Comparison of ENCODE assay signal across 19 mouse cellular contexts in the genomic region with DNA sequence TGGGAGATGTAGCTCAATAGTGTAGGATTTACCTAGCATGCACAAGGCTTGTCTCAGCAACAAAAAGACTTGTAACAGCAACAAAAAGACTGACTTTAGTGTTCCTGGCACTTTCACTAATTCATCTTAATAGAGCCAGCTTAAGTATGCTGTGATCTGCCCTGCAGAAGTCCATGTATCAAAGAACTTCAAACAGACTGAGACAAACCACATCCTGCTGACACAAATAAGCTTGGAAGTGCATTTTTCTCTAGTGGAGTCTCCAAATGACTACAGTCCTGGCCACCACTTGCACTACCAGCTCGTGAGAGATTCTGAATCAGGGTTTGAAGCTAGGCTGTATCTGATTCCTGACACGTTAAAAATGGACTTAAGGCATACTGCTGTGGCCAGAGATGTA. TPM values are rescaled to one million over a fixed set of nuclear protein-coding genes. Genes with fewer than 3 reads are reported as not detected.
DNase-seq lines count a peak whose midpoint lies in the region; ATAC-seq and TF ChIP-seq lines count a peak whose summit lies in the region.
"Had no signal": no experiment of that assay in that cellular context is flagged by ENCODE, and none has a peak within 500 bp of the region (broad histone marks: within the 10 kb centered on the region; RNA-seq: fewer than 3 reads in every experiment).

No protein-coding gene starts in this region.

- no peaks in the 10 kb centered on the region for H3K9me3 ChIP-seq in stomach, embryonic 16.5 days (replicated peaks; ENCODE audit: control insufficient read depth, low read length)
- no peaks in the 10 kb centered on the region for H3K9me3 ChIP-seq in stomach, postnatal 0 days (ENCODE audit: control insufficient read depth, low read length)
- no peaks in the 10 kb centered on the region for H3K9me3 ChIP-seq in lung, postnatal 0 days (ENCODE audit: low read length)
- H3K9me3 ChIP-seq: forebrain, embryonic 15.5 days; heart, embryonic 10.5 days; hindbrain, embryonic 10.5 days had no signal

- WGBS in stomach, embryonic 16.5 days = 50% methylated on average over 2 of the region's 2 CpGs
- WGBS in stomach, postnatal 0 days = 52% methylated on average over 2 of the region's 2 CpGs
- 58% methylated on average over 2 of the region's 2 CpGs for WGBS in lung, postnatal 0 days

- H3K36me3 ChIP-seq in stomach, embryonic 16.5 days (ENCODE audit: control insufficient read depth, insufficient read depth, low read length) = 0 out of 2 replicates have a peak, but pooled peaks cover 4% of the 10 kb centered on the region
- no peaks in the 10 kb centered on the region for H3K36me3 ChIP-seq in stomach, postnatal 0 days (ENCODE audit: control insufficient read depth, insufficient read depth, low read length)
- H3K36me3 ChIP-seq in lung, postnatal 0 days (ENCODE audit: insufficient read depth, low read length) = no peaks in the 10 kb centered on the region

- no peak for TF ChIP-seq EP300 in stomach, postnatal 0 days (optimal IDR thresholded peaks at IDR 0.05)
- no peak for TF ChIP-seq EP300 in lung, postnatal 0 days (IDR thresholded peaks at IDR 0.05)

- no peaks in the 10 kb centered on the region for H3K27me3 ChIP-seq in stomach, embryonic 16.5 days (ENCODE audit: control insufficient read depth, insufficient read depth, low read length)
- no peaks in the 10 kb centered on the region for H3K27me3 ChIP-seq in stomach, postnatal 0 days (ENCODE audit: control insufficient read depth, insufficient read depth, low read length)
- H3K27me3 ChIP-seq in lung, postnatal 0 days (replicated peaks; ENCODE audit: insufficient read depth, low read length) = no peaks in the 10 kb centered on the region
- H3K27me3 ChIP-seq: forebrain, embryonic 15.5 days had no signal

- no peak overlapping the region for H3K9ac ChIP-seq in stomach, embryonic 16.5 days (ENCODE audit: low read length)
- H3K9ac ChIP-seq in stomach, postnatal 0 days (ENCODE audit: low read length) = no peak overlapping the region
- no peak overlapping the region for H3K9ac ChIP-seq in lung, postnatal 0 days (replicated peaks; ENCODE audit: low read depth)
- H3K9ac ChIP-seq: forebrain, embryonic 15.5 days; hindbrain, embryonic 14.5 days had no signal

- H3K4me3 ChIP-seq in stomach, embryonic 16.5 days (replicated peaks; ENCODE audit: low read length) = no peak overlapping the region
- H3K4me3 ChIP-seq in stomach, postnatal 0 days (ENCODE audit: low read depth, low read length) = no peak overlapping the region
- no peak overlapping the region for H3K4me3 ChIP-seq in lung, postnatal 0 days (ENCODE audit: low read depth, low read length)
- H3K4me3 ChIP-seq: forebrain, embryonic 15.5 days; heart, embryonic 10.5 days; hindbrain, embryonic 10.5 days had no signal

- ATAC-seq in stomach, embryonic 16.5 days (ENCODE audit: insufficient read depth, low FRiP score) = no peak
- no peak for ATAC-seq in stomach, postnatal 0 days (ENCODE audit: low FRiP score, low TSS enrichment)
- no peak for ATAC-seq in erythroblast, adult 5-6 weeks (replicated peaks; ENCODE audit: low FRiP score, poor library complexity, severe bottlenecking)
- ATAC-seq in lung, postnatal 0 days = no peak
- ATAC-seq: forebrain, embryonic 15.5 days had no signal

- no peak for DNase-seq in stomach, postnatal 0 days (ENCODE audit: low spot score)
- DNase-seq in CD4-positive, CD25-positive, alpha-beta regulatory T cell, adult 2 months (ENCODE audit: low read depth, low spot score) = peak; percentile 31
- peak; percentile 11 for DNase-seq in T-cell, adult 2 months (ENCODE audit: low spot score)
- DNase-seq in naive thymus-derived CD4-positive, alpha-beta T cell, adult 2 months (ENCODE audit: low read depth) = peak; percentile 18
- no peak for DNase-seq in lung, postnatal 0 days (ENCODE audit: low spot score)
- DNase-seq: adrenal gland, postnatal 14 days; B cell, adult 2 months; cerebellum, adult 11-12 months; cerebellum, adult 9-11 months; cerebellum, postnatal 36 days; gastrocnemius, postnatal 10 days; heart, adult 18-20 months; kidney, adult 11 months had no signal

- no peaks in the 10 kb centered on the region for H3K4me1 ChIP-seq in stomach, embryonic 16.5 days (ENCODE audit: control insufficient read depth, insufficient read depth, low read length)
- H3K4me1 ChIP-seq in stomach, postnatal 0 days (replicated peaks; ENCODE audit: control insufficient read depth, insufficient read depth) = no peaks in the 10 kb centered on the region
- no peaks in the 10 kb centered on the region for H3K4me1 ChIP-seq in lung, postnatal 0 days (ENCODE audit: insufficient read depth, low read depth, low read length)
- H3K4me1 ChIP-seq: forebrain, embryonic 15.5 days; heart, embryonic 10.5 days; hindbrain, embryonic 10.5 days had no signal

- H3K27ac ChIP-seq in stomach, embryonic 16.5 days (ENCODE audit: low read length) = peak overlapping the region; percentile 64; the same call in 1 of the 2 replicates
- H3K27ac ChIP-seq in stomach, postnatal 0 days (replicated peaks) = no peak overlapping the region
- H3K27ac ChIP-seq in lung, postnatal 0 days (ENCODE audit: low read length) = no peak overlapping the region
- H3K27ac ChIP-seq: forebrain, embryonic 15.5 days; heart, embryonic 10.5 days; hindbrain, embryonic 10.5 days; hindbrain, embryonic 14.5 days had no signal

- no peak for TF ChIP-seq CTCF in stomach, postnatal 0 days (IDR thresholded peaks at IDR 0.05; ENCODE audit: low read depth)
- no peak for TF ChIP-seq CTCF in lung, postnatal 0 days (IDR thresholded peaks at IDR 0.05)

- no peak overlapping the region for H3K4me2 ChIP-seq in stomach, embryonic 16.5 days (ENCODE audit: low read depth, low read length)
- no peak overlapping the region for H3K4me2 ChIP-seq in stomach, postnatal 0 days (replicated peaks; ENCODE audit: low read depth)
- no peak overlapping the region for H3K4me2 ChIP-seq in lung, postnatal 0 days (replicated peaks; ENCODE audit: low read depth, low read length)
- H3K4me2 ChIP-seq: forebrain, embryonic 15.5 days; hindbrain, embryonic 14.5 days had no signal

RNA-seq across cellular contexts. Expression of gene Eif4g2, which starts 26.7 kb away (rescaled TPM):
- 678 and 699 TPM in 2 replicates for polyA plus RNA-seq in stomach, embryonic 16.5 days (2015; fragmentation: Nextera tagmentation; extraction: Ambion mirVana)
- polyA plus RNA-seq in stomach, postnatal 0 days (2015; fragmentation: Nextera tagmentation; extraction: Ambion mirVana) = 295 and 312 TPM in 2 replicates
- total RNA-seq in erythroblast, adult 5-6 weeks (2015; ENCODE audit: low replicate concordance) = 361 and 474 TPM in 2 replicates
- total RNA-seq in erythroblast, adult 5-6 weeks (2017; ENCODE audit: low replicate concordance) = 338 and 576 TPM in 2 replicates
- polyA plus RNA-seq in lung, postnatal 0 days (2015; fragmentation: Nextera tagmentation; extraction: Ambion mirVana) = 325 and 363 TPM in 2 replicates

Comparison
In these comparisons a context has a peak if more than half of its experiments do, and no peak if none do; other contexts are left out.
1. DNase-seq: peak in CD4-positive, CD25-positive, alpha-beta regulatory T cell, adult 2 months (single experiment), T-cell, adult 2 months (single experiment) and naive thymus-derived CD4-positive, alpha-beta T cell, adult 2 months (single experiment); none in stomach, postnatal 0 days (single experiment) and lung, postnatal 0 days (single experiment).